Mouse (Mus musculus): Measurements from ENCODE around the gene 4930522H14Rik.

Gene 4930522H14Rik

GRCm38 (mm10) chr4:109531111-109531510 is at the start of gene 4930522H14Rik:
TSS of gene 4930522H14Rik (minus strand) at chr4:109531297.
- WGBS = 99% methylated on average over 2 of the region's 2 CpGs

DNA sequence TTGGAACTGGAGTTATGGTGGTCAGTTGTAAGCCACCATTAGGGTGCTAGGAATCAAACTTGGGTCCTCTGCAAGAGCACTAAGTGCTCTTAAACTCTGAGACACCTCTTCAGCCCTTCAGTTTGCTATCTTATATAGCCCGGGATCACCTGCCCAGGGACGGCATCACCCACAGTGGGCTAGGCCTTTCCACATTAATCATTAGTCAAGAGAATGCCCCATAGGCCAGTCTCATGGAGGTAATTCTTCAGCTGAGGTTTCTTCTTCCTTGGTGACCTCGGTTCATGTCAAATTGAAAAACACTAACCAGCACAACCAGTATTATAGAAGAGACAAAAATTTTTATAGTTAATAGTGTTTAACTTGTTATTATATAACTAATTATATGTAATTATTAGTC is 47.3 kb upstream of the 4930522H14Rik start:
- WGBS = 94% methylated on average over 3 of the region's 3 CpGs

DNA sequence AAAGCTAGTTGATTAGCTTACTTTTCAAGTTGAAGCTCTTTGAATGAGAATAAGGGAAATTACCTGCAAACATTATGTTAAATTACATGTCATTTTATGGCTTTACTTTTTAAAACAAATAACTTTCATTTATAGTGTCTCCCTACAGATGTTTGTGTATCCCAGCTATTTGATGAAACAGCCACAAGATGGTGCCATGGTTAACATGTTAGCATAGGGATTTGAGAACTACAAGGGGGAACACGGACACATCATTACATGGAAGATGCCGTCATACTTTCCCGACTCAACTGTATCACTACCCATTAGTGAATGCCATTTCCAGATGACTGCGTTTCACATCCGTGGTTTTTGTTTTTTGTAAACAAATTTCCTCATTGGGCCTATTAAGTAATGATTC is 45.8 kb upstream of the 4930522H14Rik start:
- WGBS = 63% methylated on average over 5 of the region's 5 CpGs

DNA sequence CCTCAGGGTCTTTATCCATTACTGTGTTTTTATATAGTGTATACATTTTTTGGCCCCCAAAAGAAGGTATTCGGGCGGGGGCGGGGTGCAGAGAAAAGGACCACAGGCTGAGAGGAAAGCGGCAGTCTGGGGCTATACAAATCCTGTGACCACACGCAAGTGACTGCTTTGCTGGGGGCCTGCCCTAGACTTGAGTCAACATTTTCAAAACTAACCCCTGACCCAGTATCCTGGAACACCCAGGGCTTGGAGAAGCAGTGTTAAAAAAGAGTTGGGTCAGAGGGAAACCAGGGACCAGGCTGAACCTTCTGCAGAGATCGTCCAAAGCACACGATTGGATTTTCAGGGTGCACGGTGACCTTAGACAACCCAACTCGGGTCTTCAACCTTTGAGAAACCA is 43.7 kb upstream of the 4930522H14Rik start:
- WGBS = 88% methylated on average over 9 of the region's 9 CpGs

- WGBS = 49% methylated on average over 8 of the region's 8 CpGs
These were observed 43.2 kb upstream of the 4930522H14Rik start for GRCm38 (mm10) chr4:109574331-109574730.

DNA sequence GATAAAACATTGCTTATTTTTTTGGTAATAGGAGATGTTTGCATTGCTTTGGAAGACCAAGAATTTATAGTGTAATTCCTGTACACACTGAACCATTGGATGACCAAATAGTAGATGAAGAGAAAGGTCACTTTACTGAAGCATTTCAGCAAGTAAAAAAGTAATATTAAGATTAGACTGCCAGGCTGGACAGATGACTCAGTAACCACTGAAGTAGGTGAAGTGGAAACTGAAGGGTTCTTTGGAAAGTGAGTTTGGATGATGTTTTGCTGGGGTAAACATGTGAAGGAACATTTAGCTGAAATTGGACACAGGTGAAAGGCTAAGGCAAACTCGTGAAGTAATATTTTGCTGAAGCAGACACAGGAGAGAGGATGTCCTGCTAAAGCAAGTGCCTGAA is 41.5 kb upstream of the 4930522H14Rik start:
- WGBS = 90% methylated on average over 1 of the region's 1 CpGs

- 79% methylated on average over 9 of the region's 9 CpGs for WGBS
These were observed 38.3 kb upstream of the 4930522H14Rik start for GRCm38 (mm10) chr4:109569421-109569820.

DNA sequence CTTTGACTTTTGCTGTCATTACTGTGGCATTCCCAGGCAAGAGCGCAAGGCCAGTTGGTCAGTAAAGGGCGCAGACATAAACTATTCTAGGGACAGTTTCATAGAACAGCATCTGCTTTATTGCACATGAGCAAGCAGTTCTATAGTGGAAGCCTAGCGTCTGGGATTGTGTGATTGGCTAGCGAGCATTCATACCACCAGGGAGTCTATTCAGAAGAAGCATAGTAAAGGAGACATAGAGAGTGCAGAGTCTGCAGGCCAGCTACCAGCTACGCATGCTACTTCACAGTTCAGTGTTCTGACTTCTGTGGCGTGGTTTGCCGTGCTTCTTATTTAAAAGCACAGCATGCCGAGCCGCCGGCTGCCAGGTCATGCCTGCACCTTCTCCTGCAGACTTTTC is 37.9 kb upstream of the 4930522H14Rik start:
- 75% methylated on average over 10 of the region's 10 CpGs for WGBS

- 93% methylated on average over 6 of the region's 6 CpGs for WGBS
These were observed 33.6 kb upstream of the 4930522H14Rik start for GRCm38 (mm10) chr4:109564711-109565110.

GRCm38 (mm10) chr4:109550338-109551150 is 19.4 kb upstream of the 4930522H14Rik start:
- 20% methylated on average over 11 of the region's 11 CpGs for WGBS

DNA sequence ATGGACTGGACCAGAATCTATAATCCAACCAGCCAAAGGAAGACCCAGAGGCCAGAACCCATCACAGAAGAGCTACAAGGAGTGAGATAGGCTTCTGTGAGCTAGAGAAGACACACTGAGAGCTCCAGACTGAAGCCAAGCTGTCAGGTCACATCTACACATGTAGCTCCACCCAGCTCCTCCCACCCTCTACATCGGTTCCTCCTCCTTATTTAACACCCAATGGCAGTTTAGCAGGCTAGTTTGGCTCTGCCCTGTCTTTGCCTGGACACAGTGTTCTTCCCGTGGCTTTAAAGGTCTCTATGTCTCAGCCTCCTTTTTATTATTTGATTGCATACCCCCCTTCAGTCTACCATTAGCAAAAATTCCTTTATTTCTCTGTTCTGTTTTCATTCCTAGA is 16.2 kb upstream of the 4930522H14Rik start:
- WGBS = 46% methylated on average over 2 of the region's 2 CpGs

- 79% methylated on average over 2 of the region's 2 CpGs for WGBS
These were observed 15.4 kb upstream of the 4930522H14Rik start for GRCm38 (mm10) chr4:109546538-109546937.

GRCm38 (mm10) chr4:109530245-109530816 is 766 bp downstream of the 4930522H14Rik start:
- WGBS = 51% methylated on average over 15 of the region's 15 CpGs

DNA sequence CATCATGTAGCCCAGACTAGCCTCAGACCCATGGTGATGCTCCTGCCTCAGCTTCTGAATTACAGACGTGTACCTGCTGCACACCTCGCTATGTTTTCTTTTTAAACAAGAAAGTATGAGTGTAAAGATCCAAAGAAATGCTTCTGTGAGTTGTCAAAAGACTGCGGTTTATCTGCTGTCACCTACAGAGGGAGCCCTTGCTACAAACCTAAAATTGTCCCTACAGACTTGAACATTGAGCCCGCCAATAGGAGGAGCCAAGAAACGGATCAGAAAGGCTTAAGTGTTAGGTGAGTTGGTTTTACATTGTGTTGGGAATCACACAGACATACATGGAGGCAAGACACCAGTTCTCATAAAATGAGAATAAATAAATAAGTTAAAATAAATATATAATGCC is 26.2 kb downstream of the 4930522H14Rik start:
- WGBS = 6% methylated on average over 5 of the region's 5 CpGs

GRCm38 (mm10) chr4:109498476-109498875 is 32.6 kb downstream of the 4930522H14Rik start:
- 83% methylated on average over 11 of the region's 11 CpGs for WGBS

- WGBS = 80% methylated on average over 1 of the region's 1 CpGs
These were observed 42.3 kb downstream of the 4930522H14Rik start for GRCm38 (mm10) chr4:109488812-109489211.

- 92% methylated on average over 3 of the region's 3 CpGs for WGBS
These were observed 46.5 kb downstream of the 4930522H14Rik start, which contains the start of gene Rnf11 for GRCm38 (mm10) chr4:109484621-109485020. TSS of gene Rnf11 (minus strand) at chr4:109484728.

- 94% methylated on average over 1 of the region's 1 CpGs for WGBS
These were observed 48.4 kb downstream of the 4930522H14Rik start for GRCm38 (mm10) chr4:109482701-109483100.

DNA sequence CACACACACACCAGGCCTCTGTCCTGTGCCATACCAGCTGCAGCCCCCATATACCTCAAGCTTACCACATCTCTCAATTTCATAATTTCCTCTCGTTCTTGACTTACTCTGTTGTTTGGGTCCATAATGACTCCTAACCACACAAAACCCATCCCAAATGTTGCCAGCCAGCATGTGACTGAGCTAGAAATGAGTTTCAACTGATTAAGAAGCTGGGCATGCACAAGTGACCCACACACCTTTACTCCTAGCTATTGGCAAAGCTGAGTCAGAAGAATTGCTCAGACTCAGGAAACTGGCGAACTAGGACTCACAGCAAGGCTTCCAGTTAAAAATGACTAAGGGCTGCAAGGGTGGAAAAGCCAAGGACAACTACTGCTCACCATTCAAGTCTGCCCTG is 49.7 kb downstream of the 4930522H14Rik start:
- WGBS = 86% methylated on average over 2 of the region's 2 CpGs

DNA sequence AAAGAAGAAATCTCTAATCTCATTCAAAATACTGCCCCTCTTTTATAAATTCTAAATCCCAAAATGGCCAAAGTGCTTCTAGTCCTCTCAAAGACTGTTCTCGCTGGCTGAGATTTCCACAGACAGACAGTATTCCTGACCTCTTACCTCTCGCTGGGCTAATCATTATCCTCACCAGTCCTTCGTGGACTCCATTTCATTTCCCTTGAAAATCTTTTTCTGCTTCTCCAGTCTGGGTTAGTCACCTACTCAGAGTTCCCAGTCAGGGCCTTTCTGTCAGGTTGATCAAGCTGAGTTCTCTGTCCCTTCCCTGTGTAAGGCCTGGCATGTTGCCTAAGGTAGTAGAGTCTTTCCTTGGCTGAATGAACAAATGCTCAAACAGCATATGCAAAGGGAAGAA is 53.6 kb downstream of the 4930522H14Rik start:
- 93% methylated on average over 3 of the region's 3 CpGs for WGBS

GRCm38 (mm10) chr4:109476554-109477014 is 54.5 kb downstream of the 4930522H14Rik start:
- under 1% methylated on average over 39 of the region's 39 CpGs for WGBS

GRCm38 (mm10) chr4:109475577-109476553 is 55.2 kb downstream of the 4930522H14Rik start:
- WGBS = 1% methylated on average over 68 of the region's 68 CpGs

Data from cerebral cortex, adult 2 months (tissue).